Mouse (Mus musculus): ENCODE measurements around the gene Fnbp1. TPM values are rescaled to one million over a fixed set of nuclear protein-coding genes. Genes with fewer than 3 reads are reported as not detected.

Fnbp1 gene
- total RNA-seq, 2 experiments from 2014 or later = 7.9 to 13.2 TPM

GRCm38 (mm10) chr2:31165529-31165928 is 23.7 kb upstream of the Fnbp1 start:
- no peak for TF ChIP-seq CTCF (IDR thresholded peaks at IDR 0.05)
- intact Hi-C loops (cut with DNase I) = no loop called here
- Histone ChIP-seq H3K4me3 (no peak overlapping the region), H3K27ac (peak overlapping the region; percentile 68)
- DNase-seq = no peak

- DNase-seq = no peak
- intact Hi-C loops (cut with DNase I) = no loop called here
- Histone ChIP-seq H3K4me3 (no peak overlapping the region), H3K27ac (peak overlapping the region; percentile 68)
- no peak for TF ChIP-seq CTCF (IDR thresholded peaks at IDR 0.05)
Observed at GRCm38 (mm10) chr2:31164841-31165455, 23.1 kb upstream of the Fnbp1 start.

GRCm38 (mm10) chr2:31163361-31164118 is 21.7 kb upstream of the Fnbp1 start:
- H3K27ac ChIP-seq = peak overlapping the region; percentile 5; the same call in 1 of the 2 replicates
- DNase-seq = no peak
- TF ChIP-seq CTCF (IDR thresholded peaks at IDR 0.05) = no peak
- intact Hi-C loops (cut with DNase I) = no loop called here
- no peak overlapping the region for H3K4me3 ChIP-seq

- H3K27ac ChIP-seq = no peak overlapping the region
- H3K4me3 ChIP-seq = no peak overlapping the region
- intact Hi-C loops (cut with DNase I) = no loop called here
- no peak for DNase-seq
- no peak for TF ChIP-seq CTCF (IDR thresholded peaks at IDR 0.05)
Observed at GRCm38 (mm10) chr2:31161620-31162019, 19.8 kb upstream of the Fnbp1 start.

- no peak overlapping the region for H3K4me3 ChIP-seq
- no peak overlapping the region for H3K27ac ChIP-seq
- no peak for TF ChIP-seq CTCF (IDR thresholded peaks at IDR 0.05)
- intact Hi-C loops (cut with DNase I) = no loop called here
- no peak for DNase-seq
Observed at GRCm38 (mm10) chr2:31160147-31160920, 18.5 kb upstream of the Fnbp1 start.

- no peak overlapping the region for H3K27ac ChIP-seq
- no peak overlapping the region for H3K4me3 ChIP-seq
- no peak for TF ChIP-seq CTCF (IDR thresholded peaks at IDR 0.05)
- DNase-seq = no peak
- intact Hi-C loops (cut with DNase I) = no loop called here
Observed at GRCm38 (mm10) chr2:31156846-31157245, 15.0 kb upstream of the Fnbp1 start.

GRCm38 (mm10) chr2:31151892-31152812 is 10.3 kb upstream of the Fnbp1 start, which contains the start of gene Gpr107:
Gpr107 (plus strand) TSS chr2:31152316.
- H3K4me3 ChIP-seq = peak within 1 kb of the TSS; percentile 92
- H3K27ac ChIP-seq = peak within 1 kb of the TSS; percentile 90
- DNase-seq = peak; percentile 89
- intact Hi-C loops (cut with DNase I) = no loop called here
- no peak for TF ChIP-seq CTCF (IDR thresholded peaks at IDR 0.05)

GRCm38 (mm10) chr2:31150762-31151161 is 9.0 kb upstream of the Fnbp1 start:
- H3K4me3 ChIP-seq = no peak overlapping the region
- TF ChIP-seq CTCF (IDR thresholded peaks at IDR 0.05) = peak; percentile 56
- H3K27ac ChIP-seq = no peak overlapping the region
- intact Hi-C loops (cut with DNase I) = loop anchor here (1.0 kb wide), 1 partner anchor 126 kb away; no protein-coding TSS in a partner anchor
- no peak for DNase-seq

GRCm38 (mm10) chr2:31147054-31147453 is 5.2 kb upstream of the Fnbp1 start:
- DNase-seq = no peak
- intact Hi-C loops (cut with DNase I) = no loop called here
- no peak for TF ChIP-seq CTCF (IDR thresholded peaks at IDR 0.05)
- no peak overlapping the region for H3K4me3 ChIP-seq
- H3K27ac ChIP-seq = no peak overlapping the region

GRCm38 (mm10) chr2:31144901-31145300 is 3.1 kb upstream of the Fnbp1 start:
- DNase-seq = no peak
- Histone ChIP-seq H3K27ac (no peak overlapping the region), H3K4me3 (no peak overlapping the region)
- intact Hi-C loops (cut with DNase I) = no loop called here
- no peak for TF ChIP-seq CTCF (IDR thresholded peaks at IDR 0.05)

- Histone ChIP-seq H3K4me3 (no peak overlapping the region), H3K27ac (no peak overlapping the region; the same call in 1 of the 2 replicates)
- no peak for DNase-seq
- TF ChIP-seq CTCF (IDR thresholded peaks at IDR 0.05) = no peak
- intact Hi-C loops (cut with DNase I) = no loop called here
Observed at GRCm38 (mm10) chr2:31143768-31144695, 2.2 kb upstream of the Fnbp1 start.

Measured in gastrocnemius, adult 2 months (tissue).